Mouse (Mus musculus): ENCODE data around the gene Susd5.
A peak's percentile ranks its signal among the peaks of the same experiment; 100 is the strongest.

Susd5 gene

GRCm38 (mm10) chr9:114057090-114057796 is at the start of gene Susd5:
TSS of gene Susd5 (plus strand) at chr9:114057140.
- DNase-seq = no peak

DNA sequence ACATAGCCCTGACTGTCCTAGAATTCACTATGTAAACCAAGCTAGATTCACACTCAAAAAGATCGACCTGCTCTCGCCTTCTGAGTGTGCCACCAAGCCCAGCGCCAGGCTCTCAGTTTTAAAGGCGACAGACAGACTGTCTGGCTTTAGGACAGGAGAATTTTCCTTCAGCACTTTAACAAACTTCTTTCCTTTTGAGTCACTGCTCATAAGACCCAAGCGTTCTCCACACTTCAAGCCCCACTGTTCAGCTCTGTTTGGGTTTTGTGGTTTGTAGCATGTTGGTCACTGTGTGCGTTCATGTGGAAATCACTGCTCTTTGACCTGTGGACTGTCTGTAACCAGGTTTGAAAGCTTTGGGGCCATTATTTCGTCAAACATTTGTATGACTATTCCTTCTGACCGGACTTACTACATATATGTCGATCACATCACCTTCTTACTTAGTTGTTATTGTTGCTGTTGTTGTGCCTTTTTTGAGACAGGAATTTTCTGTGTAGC is 49.0 kb upstream of the Susd5 start:
- DNase-seq = no peak

- DNase-seq = no peak
These were observed 47.4 kb upstream of the Susd5 start for GRCm38 (mm10) chr9:114009526-114009925.

- no peak for DNase-seq
These were observed 45.7 kb upstream of the Susd5 start for GRCm38 (mm10) chr9:114011203-114011602.

DNA sequence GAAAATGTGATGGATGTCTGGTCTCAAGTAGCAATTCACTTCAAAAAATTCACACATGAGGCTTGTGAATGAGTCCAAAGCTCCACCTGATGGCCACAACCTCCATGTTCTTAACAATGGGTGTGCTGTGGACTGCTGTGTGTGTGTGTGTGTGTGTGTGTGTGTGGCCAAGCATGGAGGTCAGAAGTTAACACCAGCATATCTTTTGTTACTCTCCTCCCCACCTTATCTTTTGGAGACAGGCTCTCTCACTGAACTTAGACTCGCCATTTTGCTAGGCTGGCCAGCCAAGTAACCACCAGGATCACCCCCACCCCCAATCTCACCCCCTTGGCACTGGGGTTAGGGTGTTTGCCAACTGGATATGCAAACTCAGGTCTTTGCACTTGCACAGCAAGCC is 42.9 kb upstream of the Susd5 start:
- no peak for DNase-seq

DNA sequence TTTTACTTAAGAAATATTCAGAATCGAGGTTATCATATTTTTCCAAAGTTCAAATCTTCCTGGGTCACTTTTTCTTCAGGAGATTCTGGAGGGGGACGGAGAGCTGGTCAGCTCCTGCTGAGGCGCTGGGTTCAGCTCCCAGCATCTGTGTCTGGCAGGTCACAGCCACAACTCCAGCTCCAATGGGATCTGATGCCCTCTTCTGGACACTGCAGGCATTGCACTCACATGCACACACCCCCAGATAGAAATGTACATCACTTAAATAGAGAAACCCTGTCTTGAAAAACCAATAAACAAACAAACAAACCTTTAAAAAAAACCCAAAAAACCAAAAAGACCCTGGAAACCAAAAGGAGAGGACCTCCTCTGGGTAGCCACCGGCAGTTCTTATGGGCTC is 41.2 kb upstream of the Susd5 start:
- DNase-seq = no peak

- DNase-seq = no peak
These were observed 40.5 kb upstream of the Susd5 start for GRCm38 (mm10) chr9:114016402-114016801.

DNA sequence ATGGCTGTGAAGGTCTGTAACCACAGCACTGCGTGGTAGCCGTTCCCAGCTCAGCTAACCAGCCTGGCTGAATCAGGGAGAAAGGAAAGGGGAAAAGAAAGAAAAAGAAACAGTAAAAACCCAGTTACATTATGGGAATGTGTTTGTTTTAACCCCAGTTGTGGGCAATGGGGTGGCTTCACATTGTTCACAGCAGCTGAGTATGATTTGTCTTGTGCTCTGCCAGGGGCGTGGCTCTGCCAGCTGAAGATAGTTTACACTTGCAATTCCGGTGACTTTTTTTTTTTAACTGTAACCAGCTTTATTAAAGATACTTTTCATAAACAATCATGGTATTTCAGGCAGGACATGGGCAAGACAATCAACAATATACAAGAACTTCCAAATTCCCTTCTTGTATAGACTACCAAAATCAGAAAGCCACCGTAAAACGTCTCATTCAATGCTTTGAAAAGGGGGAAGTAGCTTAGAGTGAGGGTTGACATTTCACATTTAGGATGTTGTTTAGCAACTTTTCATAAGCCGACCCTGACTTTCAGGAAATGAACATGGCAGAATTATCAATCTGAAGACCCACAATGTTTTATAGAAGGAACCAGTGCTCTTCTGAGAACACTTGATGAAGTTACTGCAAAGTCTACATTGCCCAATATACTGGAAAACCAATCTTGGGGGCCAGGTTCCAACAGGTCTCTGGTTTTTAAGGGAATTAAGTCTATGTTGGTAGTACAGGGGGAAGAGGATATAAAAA is 37.8 kb upstream of the Susd5 start:
- DNase-seq = no peak

DNA sequence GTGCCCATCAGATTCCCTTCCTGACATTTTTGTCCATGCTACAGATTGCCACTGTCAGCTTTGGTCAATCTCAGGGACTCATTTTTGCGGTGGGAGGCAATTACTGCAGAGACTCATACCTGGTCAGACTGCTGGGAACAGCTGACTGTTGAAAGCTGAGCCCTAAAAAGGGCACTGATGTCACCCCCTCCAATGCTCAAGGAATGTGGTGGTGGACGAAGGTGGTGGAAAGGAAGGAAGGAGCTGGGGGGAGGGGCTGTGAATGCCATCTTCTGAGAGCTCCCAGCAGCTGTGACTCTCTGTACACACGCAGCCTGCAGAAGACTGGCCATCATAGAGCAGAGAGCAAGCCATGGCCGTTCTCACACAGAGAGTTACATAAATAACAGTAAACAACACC is 34.8 kb upstream of the Susd5 start:
- DNase-seq = no peak

DNA sequence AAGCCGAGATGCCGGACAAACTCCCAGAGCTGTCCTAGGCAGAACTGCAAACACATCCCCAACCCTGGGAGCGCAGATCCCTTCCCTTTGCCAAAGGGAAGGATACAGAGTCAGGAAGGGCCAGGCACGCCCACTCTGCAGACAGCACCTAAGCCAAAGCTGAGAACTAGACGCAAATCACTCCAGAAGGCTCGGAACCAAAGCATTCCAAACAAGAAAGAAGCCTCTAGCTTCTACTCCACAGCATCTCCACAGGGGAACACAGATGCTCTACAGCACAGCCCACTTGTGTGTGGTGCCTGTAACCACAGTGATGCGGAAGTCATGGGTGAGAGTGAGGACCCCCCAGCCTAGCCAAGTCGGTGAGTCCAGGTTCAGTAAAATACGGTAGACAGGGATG is 31.8 kb upstream of the Susd5 start:
- no peak for DNase-seq

GRCm38 (mm10) chr9:114025846-114026245 is 31.1 kb upstream of the Susd5 start:
- no peak for DNase-seq

GRCm38 (mm10) chr9:114026261-114026934 is 30.5 kb upstream of the Susd5 start:
- peak; percentile 94 for DNase-seq

- no peak for DNase-seq
These were observed 16.0 kb upstream of the Susd5 start for GRCm38 (mm10) chr9:114040945-114041344.

DNA sequence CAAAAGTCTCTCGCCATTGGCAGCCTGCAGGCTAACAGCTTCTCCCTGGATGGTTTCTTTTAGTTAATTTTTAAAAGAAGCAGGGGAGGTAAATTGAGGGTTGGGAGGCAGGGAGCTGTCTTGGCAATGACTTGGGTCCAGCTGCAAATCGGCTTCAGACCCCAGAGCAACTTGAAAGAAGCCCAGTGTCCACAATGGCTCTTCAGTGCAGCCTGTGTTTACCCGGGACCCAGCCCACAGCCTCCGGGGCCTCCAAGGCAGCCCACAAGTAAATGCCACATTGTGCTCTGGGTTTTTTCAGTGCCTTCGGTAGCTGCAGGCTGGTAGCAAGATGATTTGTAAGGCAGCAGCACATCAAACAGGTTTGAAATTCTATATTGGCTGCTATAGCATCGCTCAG is 14.4 kb upstream of the Susd5 start:
- DNase-seq = no peak

DNA sequence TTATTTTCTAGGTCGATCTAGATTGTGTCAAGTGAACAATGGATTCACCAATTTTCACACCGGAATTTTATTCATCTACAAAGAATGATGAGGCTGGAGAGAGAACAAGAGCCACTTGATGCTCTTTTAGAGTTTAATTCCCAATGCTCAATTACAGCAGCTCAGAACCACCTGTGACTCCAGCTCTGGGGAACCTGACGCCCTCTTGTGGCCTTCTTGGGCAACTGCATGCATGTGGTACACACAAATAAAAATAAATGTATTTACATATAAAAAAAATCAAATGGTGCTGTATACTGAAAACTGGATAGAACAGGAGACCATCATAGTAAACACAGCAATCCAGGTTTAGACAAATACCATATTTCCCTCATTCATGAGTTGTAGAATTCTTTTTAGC is 12.5 kb upstream of the Susd5 start:
- no peak for DNase-seq

DNA sequence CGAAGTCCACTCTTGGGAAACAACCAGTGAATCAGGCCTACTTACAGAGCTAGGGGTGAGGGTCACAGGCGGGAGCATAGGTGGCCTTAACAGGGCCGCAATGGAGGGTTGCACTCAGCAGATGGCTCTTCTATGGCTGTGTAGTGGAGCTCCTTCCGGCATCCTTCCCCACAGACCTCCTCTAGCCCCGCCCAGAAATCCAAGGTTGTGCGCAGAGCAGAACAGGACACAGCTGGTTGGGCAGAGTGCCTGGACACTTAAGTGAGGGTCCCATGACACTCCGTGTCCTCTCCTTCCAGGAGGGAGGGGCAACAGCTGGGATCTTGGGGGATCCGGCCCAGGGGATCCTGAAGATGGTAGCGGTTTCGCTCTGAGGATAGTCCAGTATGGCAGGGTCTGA is 10.9 kb upstream of the Susd5 start, which contains the start of gene Fbxl2:
Gene Fbxl2, minus strand, starts transcription at position 164 of the 400 bp plus-strand sequence.
- no peak for DNase-seq

GRCm38 (mm10) chr9:114046676-114047075 is 10.3 kb upstream of the Susd5 start:
- DNase-seq = no peak

- DNase-seq = no peak
These were observed 6.8 kb upstream of the Susd5 start for GRCm38 (mm10) chr9:114050106-114050505.

DNA sequence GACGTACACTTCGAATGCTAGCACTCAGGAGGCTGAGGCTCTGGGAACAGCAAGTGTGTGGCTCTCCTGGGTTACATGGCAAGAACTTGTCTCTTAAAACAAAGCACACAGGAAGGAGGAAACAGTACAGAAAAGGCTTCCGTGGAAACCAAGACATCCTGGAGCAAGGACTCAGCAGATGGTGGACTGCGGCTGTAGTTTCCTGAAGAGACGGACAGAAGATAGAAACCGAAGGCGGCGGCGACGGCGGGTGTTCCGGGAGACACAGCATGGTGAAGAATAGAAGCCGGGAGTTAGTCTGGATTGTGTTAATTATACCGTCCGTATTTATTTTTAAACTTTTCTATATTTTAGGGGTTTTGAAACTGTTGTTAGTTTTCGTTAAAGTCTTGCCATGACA is 6.2 kb upstream of the Susd5 start:
- DNase-seq = peak; percentile 35

DNA sequence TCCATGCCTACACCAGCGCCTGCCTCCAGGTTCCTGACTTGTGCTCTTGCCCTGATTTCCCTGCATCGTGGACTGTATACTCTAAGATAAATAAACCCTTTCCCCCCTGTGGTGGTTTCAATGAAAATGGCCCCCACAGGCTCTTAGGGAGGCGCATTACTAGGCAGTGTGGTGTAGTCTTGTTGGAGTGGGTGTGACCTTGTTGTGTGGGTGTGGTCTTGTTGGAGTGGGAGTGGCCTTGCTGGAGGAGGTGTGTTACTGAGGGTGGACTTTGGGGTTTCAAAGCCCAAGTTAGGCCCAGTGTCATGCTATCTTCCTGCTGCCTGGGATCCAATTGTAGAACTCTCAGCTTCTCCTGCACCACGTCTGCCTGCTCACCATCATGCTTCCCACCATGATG is 4.9 kb upstream of the Susd5 start:
- DNase-seq = no peak

GRCm38 (mm10) chr9:114052866-114053265 is 4.1 kb upstream of the Susd5 start:
- no peak for DNase-seq

- no peak for DNase-seq
These were observed 11.6 kb downstream of the Susd5 start for GRCm38 (mm10) chr9:114068494-114069053.

- DNase-seq = no peak
These were observed 12.4 kb downstream of the Susd5 start for GRCm38 (mm10) chr9:114069372-114069771.

All from right cerebral cortex, adult 18-20 months (tissue).